Mouse (Mus musculus) megakaryocyte, embryonic 14.5 days (primary cell): ENCODE data around the gene Fbxl17. TPM values are rescaled to one million over a fixed set of nuclear protein-coding genes. Genes with fewer than 3 reads are reported as not detected.

Experiments
- H3K27me3 ChIP-seq: replicated peaks from 2 replicates; pipeline ENCODE3; 2012; ENCODE audit warnings: inconsistent platforms
- H3K36me3 ChIP-seq: replicated peaks from 2 replicates; pipeline ENCODE3; 2012; ENCODE audit warnings: low read length, inconsistent platforms, mixed read lengths
- H3K4me1 ChIP-seq: 2 replicates; pipeline ENCODE4 v1.6.1; 2012; ENCODE audit warnings: inconsistent platforms
- H3K4me3 ChIP-seq: replicated peaks from 2 replicates; pipeline ENCODE3; 2012; ENCODE audit warnings: moderate library complexity, mild to moderate bottlenecking, inconsistent platforms
- H3K9me3 ChIP-seq: 2 replicates; pipeline ENCODE4 v1.6.1; 2012; ENCODE audit warnings: inconsistent platforms
- FLI1 ChIP-seq: IDR thresholded peaks from 2 replicates; pipeline ENCODE4 v1.6.1; 2012; ENCODE audit warnings: low read length, inconsistent platforms, mixed read lengths
- GATA1 ChIP-seq: IDR thresholded peaks from 3 replicates; pipeline ENCODE4 v1.6.1; 2012; ENCODE audit warnings: mixed read lengths, low read length, inconsistent platforms, borderline replicate concordance
- polyA plus RNA-seq: library from polyadenylated mRNA; stranded (reverse); fragments of >175 nt; gene quantifications from 2 replicates; pipeline ENCODE4 v1.2.3, GENCODE M21; 2012; ENCODE audit warnings: low replicate concordance; ENCODE audit not compliant: insufficient read depth

Gene Fbxl17
- polyA plus RNA-seq, 1 experiment = 9.0 TPM

DNA sequence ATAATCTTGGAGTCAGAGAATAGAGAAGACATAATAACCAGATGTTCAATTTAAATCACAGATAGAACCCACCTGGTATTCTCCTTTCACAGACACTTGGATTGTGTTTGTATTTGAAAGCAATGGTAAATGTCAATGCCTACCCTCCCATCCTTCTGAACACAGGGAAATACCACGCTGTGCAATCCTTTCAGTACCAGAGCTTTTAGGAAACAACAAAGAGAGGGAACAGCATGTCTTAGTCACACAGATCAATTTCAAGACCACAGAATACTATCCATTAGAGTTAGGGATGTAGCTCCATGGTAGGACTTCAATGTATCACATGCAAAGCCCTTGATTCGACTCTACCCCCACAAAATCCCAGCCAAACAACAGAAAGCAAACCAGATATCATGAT lies 148.1 kb downstream of the Fbxl17 start:
- H3K9me3 ChIP-seq = peaks cover 14% of the 10 kb centered on the region
- no peak for TF ChIP-seq GATA1
- no peak for TF ChIP-seq FLI1
- H3K4me1 ChIP-seq = peaks cover 6% of the 10 kb centered on the region; the same call in 1 of the 2 replicates
- H3K36me3 ChIP-seq = peaks cover 32% of the 10 kb centered on the region
- H3K4me3 ChIP-seq = no peak overlapping the region
- H3K27me3 ChIP-seq = no peaks in the 10 kb centered on the region

DNA sequence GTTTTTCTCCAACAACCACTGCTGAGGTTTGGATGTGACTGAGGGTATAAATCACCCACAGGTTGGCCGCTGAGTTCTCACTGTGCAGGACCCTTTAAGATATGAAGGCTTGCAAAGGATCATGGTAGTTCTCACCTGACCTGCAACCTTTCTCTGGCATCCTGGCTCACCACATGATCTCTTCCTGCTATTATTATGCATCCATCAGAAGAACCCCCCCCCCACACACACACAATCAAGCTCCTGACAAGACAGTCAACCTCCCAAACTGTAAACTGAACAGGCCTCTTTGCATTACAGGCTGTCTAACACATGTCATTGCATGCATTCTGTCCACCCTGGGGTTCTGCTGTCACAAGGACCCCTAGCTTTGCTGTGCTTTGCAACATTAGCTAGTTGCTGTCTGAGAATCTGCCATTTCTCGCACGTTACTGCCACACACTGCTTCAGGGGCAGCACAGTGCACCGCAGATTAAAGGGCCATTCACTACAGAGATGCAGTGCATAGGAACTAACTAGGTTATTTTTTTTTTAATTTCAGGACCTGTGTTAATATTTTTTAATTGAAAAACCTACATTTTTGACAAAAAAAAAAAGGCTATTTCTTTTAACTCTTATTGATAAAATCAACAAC lies 148.8 kb downstream of the Fbxl17 start:
- TF ChIP-seq FLI1 (no peak), GATA1 (no peak)
- Histone ChIP-seq H3K4me3 (no peak overlapping the region), H3K27me3 (no peaks in the 10 kb centered on the region), H3K9me3 (peaks cover 21% of the 10 kb centered on the region), H3K4me1 (no peaks in the 10 kb centered on the region), H3K36me3 (peaks cover 33% of the 10 kb centered on the region)

DNA sequence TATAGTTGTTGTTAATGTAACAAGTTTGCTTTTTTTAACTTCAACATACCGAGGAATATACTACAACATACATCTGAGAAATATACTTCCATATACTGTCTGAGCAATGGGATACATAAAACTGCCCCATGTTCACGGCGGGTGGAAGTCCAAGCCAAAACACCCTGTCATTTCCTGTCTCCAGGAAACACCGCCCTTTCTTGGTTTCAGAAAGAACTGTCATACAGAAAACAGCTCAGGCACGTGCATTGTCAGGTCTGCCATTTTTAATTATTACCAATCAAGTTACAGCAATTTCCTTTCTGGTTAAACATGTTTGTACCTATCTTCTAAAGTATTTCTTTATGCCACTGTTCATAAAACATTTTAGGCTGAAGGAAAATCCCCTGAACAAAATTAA lies 155.7 kb downstream of the Fbxl17 start:
- Histone ChIP-seq H3K27me3 (no peaks in the 10 kb centered on the region), H3K36me3 (peaks cover 30% of the 10 kb centered on the region), H3K4me3 (no peak overlapping the region), H3K4me1 (peaks cover 3% of the 10 kb centered on the region), H3K9me3 (peaks cover 22% of the 10 kb centered on the region)
- TF ChIP-seq GATA1 (no peak), FLI1 (no peak)

DNA sequence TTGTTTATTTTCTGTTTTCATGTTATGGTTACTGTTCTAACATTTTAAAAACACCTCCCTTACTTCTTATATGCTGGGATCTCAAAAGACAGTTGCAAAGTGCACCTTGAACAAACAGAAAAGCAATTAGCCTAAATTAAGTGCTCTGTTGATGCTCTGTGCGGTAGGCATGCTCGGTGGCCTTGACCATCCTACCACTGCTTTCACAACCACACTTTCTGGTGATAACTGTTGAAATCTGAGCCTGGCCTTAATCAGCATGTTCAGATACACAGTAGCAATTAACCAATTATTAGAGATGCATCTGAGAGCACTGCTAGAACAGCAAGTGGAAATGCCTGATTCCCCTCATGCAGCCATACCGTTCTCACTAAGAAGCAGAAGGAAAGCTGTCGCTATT lies 156.7 kb downstream of the Fbxl17 start:
- H3K27me3 ChIP-seq = no peaks in the 10 kb centered on the region
- H3K36me3 ChIP-seq = peaks cover 25% of the 10 kb centered on the region
- peaks cover 3% of the 10 kb centered on the region for H3K4me1 ChIP-seq
- H3K4me3 ChIP-seq = no peak overlapping the region
- peaks cover 20% of the 10 kb centered on the region for H3K9me3 ChIP-seq
- TF ChIP-seq GATA1 (no peak), FLI1 (no peak)

DNA sequence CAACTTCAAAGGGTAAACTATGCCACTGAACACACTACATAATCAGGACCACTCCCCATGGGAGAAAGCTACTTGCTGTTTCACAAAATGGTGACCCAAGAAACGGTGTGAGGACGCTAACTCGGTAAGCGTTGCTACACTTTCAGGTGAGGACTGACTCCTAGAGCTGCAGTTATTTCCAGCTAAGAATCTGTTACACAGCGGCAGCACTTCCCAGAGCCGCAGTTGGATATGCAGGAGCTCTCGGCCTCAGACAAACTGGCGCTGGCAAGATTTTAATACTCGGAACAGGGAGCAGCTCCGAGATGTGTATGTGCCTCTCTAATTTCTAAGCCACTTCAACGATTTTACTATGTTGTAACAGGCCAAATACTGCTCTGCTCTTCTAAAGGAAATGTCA lies 157.4 kb downstream of the Fbxl17 start:
- no peak overlapping the region for H3K4me3 ChIP-seq
- H3K4me1 ChIP-seq = peaks cover 7% of the 10 kb centered on the region
- peaks cover 15% of the 10 kb centered on the region for H3K9me3 ChIP-seq
- TF ChIP-seq GATA1 (no peak), FLI1 (no peak)
- H3K36me3 ChIP-seq = peaks cover 19% of the 10 kb centered on the region
- no peaks in the 10 kb centered on the region for H3K27me3 ChIP-seq

DNA sequence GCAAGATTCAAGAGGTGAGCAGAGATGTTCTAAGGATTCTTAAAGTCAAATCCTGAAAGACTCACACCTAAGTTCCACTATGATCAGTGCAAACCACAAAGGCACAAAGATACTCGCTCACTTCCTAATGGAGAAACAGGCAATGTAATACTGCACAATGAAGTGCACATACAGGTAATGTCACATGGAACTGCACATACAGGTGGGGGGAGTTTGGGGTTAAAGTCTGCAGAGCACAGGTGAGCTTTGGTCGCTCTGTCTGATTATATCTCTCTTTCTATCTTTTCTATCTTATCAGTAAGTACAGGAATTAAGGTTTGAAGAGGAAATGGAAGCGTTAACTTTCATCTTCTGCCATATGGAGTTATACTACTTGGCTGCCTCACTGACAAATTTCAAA lies 158.6 kb downstream of the Fbxl17 start:
- Histone ChIP-seq H3K4me3 (no peak overlapping the region), H3K4me1 (peaks cover 16% of the 10 kb centered on the region), H3K9me3 (peaks cover 3% of the 10 kb centered on the region; the same call in 1 of the 2 replicates), H3K27me3 (no peaks in the 10 kb centered on the region), H3K36me3 (peaks cover 7% of the 10 kb centered on the region)
- no peak for TF ChIP-seq GATA1
- no peak for TF ChIP-seq FLI1

DNA sequence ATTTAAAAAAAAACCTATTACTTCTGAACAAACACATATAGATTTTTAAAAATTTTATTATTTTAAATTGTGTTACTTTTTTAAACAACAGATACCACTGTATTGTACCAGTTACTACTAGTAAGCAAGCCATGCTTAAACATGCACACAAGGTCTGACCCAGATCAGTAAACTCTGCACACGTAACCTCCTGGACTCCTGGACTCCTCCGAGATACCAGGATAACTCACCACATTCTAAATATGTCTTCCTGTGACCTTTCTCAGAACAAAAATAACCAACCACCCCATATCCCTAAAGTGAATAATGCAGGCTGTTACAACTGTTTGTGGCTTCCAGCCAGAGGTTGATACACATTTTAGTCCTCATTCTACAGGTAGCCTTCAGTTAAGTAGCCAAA lies 170.9 kb downstream of the Fbxl17 start:
- no peaks in the 10 kb centered on the region for H3K36me3 ChIP-seq
- H3K27me3 ChIP-seq = no peaks in the 10 kb centered on the region
- peaks cover 3% of the 10 kb centered on the region; the same call in 1 of the 2 replicates for H3K4me1 ChIP-seq
- H3K4me3 ChIP-seq = no peak overlapping the region
- TF ChIP-seq GATA1 (no peak), FLI1 (no peak)
- no peaks in the 10 kb centered on the region for H3K9me3 ChIP-seq

DNA sequence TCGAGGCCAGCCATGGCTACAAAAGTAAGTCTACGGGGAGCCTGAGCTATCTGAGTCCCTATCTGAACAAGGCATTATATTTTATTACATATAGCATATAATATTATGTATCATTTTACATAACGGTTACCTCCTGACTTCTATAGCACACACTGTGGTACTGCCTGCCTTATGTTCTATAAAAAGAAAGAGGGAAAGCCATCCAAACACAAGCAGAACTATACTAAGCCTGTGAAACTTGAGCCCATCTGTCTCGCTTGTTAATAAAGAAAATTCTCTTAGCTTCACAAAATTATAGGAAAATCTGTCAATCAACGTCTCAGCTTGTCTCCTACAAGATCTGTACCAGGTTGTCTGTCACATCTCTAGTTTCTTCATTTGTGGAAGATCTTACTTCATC lies 173.6 kb downstream of the Fbxl17 start:
- no peak overlapping the region for H3K4me3 ChIP-seq
- H3K4me1 ChIP-seq = peaks cover 17% of the 10 kb centered on the region
- TF ChIP-seq GATA1 (no peak), FLI1 (no peak)
- no peaks in the 10 kb centered on the region for H3K9me3 ChIP-seq
- H3K36me3 ChIP-seq = no peaks in the 10 kb centered on the region
- no peaks in the 10 kb centered on the region for H3K27me3 ChIP-seq

DNA sequence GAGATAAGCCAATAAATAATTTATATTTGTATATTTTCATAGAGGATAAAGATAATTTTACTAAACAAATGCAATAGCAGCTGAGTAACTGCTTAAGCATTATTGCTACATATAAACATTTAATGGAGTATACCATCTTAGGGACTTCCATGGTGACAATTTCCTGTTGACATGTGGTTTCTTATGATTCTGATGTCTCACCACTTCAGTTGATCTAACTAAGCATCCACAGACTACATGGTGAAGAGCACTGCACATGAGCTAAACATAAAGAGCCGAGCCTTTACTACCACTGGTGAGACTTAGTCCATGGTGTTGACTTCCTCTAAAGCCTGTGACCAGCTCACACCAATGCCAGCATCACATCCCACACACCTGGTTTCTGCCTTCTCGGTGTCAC lies 175.1 kb downstream of the Fbxl17 start:
- Histone ChIP-seq H3K9me3 (no peaks in the 10 kb centered on the region), H3K4me3 (no peak overlapping the region), H3K36me3 (no peaks in the 10 kb centered on the region), H3K4me1 (peaks cover 20% of the 10 kb centered on the region), H3K27me3 (no peaks in the 10 kb centered on the region)
- TF ChIP-seq GATA1 (no peak), FLI1 (no peak)

DNA sequence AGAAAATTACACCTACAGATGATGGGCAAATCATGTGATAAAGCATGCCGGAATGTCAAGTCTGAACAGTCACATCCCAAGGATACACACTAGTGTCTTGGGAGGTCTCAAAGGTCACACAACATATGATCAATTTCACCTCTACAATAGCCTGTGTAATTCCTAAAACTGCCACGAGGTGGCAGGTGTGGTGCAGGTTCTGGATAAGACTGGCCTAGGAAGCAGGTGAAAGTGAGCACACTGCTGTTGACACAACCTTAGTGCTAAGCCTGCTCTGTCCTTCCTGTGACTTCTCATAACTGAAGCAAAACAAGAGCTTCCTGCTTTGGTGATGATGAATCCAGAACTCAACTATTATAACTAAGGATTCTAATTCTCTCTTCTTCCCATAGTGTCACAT lies 175.8 kb downstream of the Fbxl17 start:
- no peaks in the 10 kb centered on the region for H3K27me3 ChIP-seq
- TF ChIP-seq FLI1 (no peak), GATA1 (no peak)
- peaks cover 20% of the 10 kb centered on the region for H3K4me1 ChIP-seq

DNA sequence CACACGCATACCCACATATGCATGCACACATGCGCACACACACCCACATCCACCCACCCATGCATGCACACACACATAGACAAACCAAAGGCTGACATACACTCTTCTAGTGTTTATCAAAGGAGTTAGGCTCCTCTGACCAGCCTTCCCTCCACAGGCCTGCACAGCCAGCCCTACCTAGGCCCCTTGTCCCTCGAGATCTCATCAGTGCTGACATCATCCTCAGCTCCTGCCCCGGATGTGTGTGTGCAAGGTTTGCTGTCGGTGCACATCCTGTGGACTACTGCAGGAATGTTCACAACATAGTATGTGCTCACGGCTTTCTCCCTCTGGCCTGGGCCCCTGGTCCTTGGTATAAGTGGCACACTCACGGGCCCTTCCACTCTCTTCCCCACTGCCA lies 177.0 kb downstream of the Fbxl17 start:
- Histone ChIP-seq H3K27me3 (no peaks in the 10 kb centered on the region), H3K9me3 (no peaks in the 10 kb centered on the region), H3K4me1 (peaks cover 20% of the 10 kb centered on the region), H3K4me3 (peak overlapping the region; percentile 17), H3K36me3 (no peaks in the 10 kb centered on the region)
- no peak for TF ChIP-seq FLI1
- TF ChIP-seq GATA1 = no peak

More for the DNA sequence above, 175.8 kb downstream of the Fbxl17 start:
- no peaks in the 10 kb centered on the region for H3K9me3 ChIP-seq
- no peaks in the 10 kb centered on the region for H3K36me3 ChIP-seq
- H3K4me3 ChIP-seq = no peak overlapping the region
